Mouse (Mus musculus): ENCODE results near the gene Arhgap32. TPM values are rescaled to one million over a fixed set of nuclear protein-coding genes. Genes with fewer than 3 reads are reported as not detected.

Gene Arhgap32
- polyA plus RNA-seq, 1 experiment, result 1.5 TPM

- Histone ChIP-seq H3K79me2 (ENCODE audit: control insufficient read depth, insufficient read depth) (no peaks in the 10 kb centered on the region), H3ac (ENCODE audit: control insufficient read depth, insufficient read length) (no peak overlapping the region), H3K4me2 (ENCODE audit: low read depth) (no peak overlapping the region), H3K4me3 (no peak overlapping the region), H3K27me3 (ENCODE audit: control insufficient read depth, insufficient read depth, insufficient read length) (no peaks in the 10 kb centered on the region), H3K36me3 (ENCODE audit: control insufficient read depth, insufficient read depth) (no peaks in the 10 kb centered on the region)
- TF ChIP-seq USF1 (IDR thresholded peaks at IDR 0.05; ENCODE audit: low read depth) (no peak), TCF12 (IDR thresholded peaks at IDR 0.05; ENCODE audit: insufficient read depth, poor library complexity, severe bottlenecking) (no peak), REST (IDR thresholded peaks at IDR 0.05; ENCODE audit: insufficient read depth, insufficient read length) (no peak), CEBPB (IDR thresholded peaks at IDR 0.05; ENCODE audit: insufficient read depth, poor library complexity, severe bottlenecking) (no peak), MYOG (IDR thresholded peaks at IDR 0.05; ENCODE audit: control insufficient read depth in 1 of 3, insufficient read depth in 1 of 3, insufficient read length in 2 of 3, low read depth in 2 of 3) (no peak), MYOD1 (IDR thresholded peaks at IDR 0.05; ENCODE audit: control insufficient read depth in 1 of 3, insufficient read length in 2 of 3, low read depth in 2 of 3) (no peak)
Measured at GRCm38 (mm10) chr9:32097123-32097522, 18.8 kb upstream of the Arhgap32 start.

GRCm38 (mm10) chr9:32098425-32099155 lies 17.3 kb upstream of the Arhgap32 start:
- TF ChIP-seq TCF3 (IDR thresholded peaks at IDR 0.05; ENCODE audit: insufficient read length, low read depth), result no peak
- TF ChIP-seq REST (IDR thresholded peaks at IDR 0.05; ENCODE audit: insufficient read depth, insufficient read length), result no peak
- no peak for TF ChIP-seq TCF12 (IDR thresholded peaks at IDR 0.05; ENCODE audit: insufficient read depth, poor library complexity, severe bottlenecking)
- no peak for TF ChIP-seq E2F4 (IDR thresholded peaks at IDR 0.05; ENCODE audit: insufficient read depth)
- TF ChIP-seq POLR2AphosphoS2 (IDR thresholded peaks at IDR 0.05; ENCODE audit: insufficient read length, low read depth), result no peak
- TF ChIP-seq SRF (IDR thresholded peaks at IDR 0.05; ENCODE audit: control insufficient read depth, insufficient read length, low read depth), result no peak
- TF ChIP-seq MAX (IDR thresholded peaks at IDR 0.05; ENCODE audit: low read depth), result no peak
- no peak for TF ChIP-seq CEBPB (IDR thresholded peaks at IDR 0.05; ENCODE audit: insufficient read depth, poor library complexity, severe bottlenecking)
- no peak for TF ChIP-seq MYOD1 (IDR thresholded peaks at IDR 0.05; ENCODE audit: control insufficient read depth in 1 of 3, insufficient read length in 2 of 3, low read depth in 2 of 3)
- TF ChIP-seq USF1 (IDR thresholded peaks at IDR 0.05; ENCODE audit: low read depth), result no peak
- TF ChIP-seq MYOG (IDR thresholded peaks at IDR 0.05; ENCODE audit: control insufficient read depth in 1 of 3, insufficient read depth in 1 of 3, insufficient read length in 2 of 3, low read depth in 2 of 3), result no peak
- TF ChIP-seq POLR2A (IDR thresholded peaks at IDR 0.05; ENCODE audit: insufficient read length, low read depth), result no peak
- Histone ChIP-seq H3K36me3 (ENCODE audit: control insufficient read depth, insufficient read depth) (no peaks in the 10 kb centered on the region), H3K4me2 (ENCODE audit: low read depth) (no peak overlapping the region), H3K4me3 (no peak overlapping the region), H3K79me2 (ENCODE audit: control insufficient read depth, insufficient read depth) (no peaks in the 10 kb centered on the region), H3K27me3 (ENCODE audit: control insufficient read depth, insufficient read depth, insufficient read length) (no peaks in the 10 kb centered on the region), H3ac (ENCODE audit: control insufficient read depth, insufficient read length) (no peak overlapping the region)

GRCm38 (mm10) chr9:32100561-32100960 lies 15.4 kb upstream of the Arhgap32 start:
- Histone ChIP-seq H3K4me2 (ENCODE audit: low read depth) (no peak overlapping the region), H3K4me3 (no peak overlapping the region), H3K79me2 (ENCODE audit: control insufficient read depth, insufficient read depth) (no peaks in the 10 kb centered on the region), H3K36me3 (ENCODE audit: control insufficient read depth, insufficient read depth) (no peaks in the 10 kb centered on the region), H3ac (ENCODE audit: control insufficient read depth, insufficient read length) (no peak overlapping the region), H3K27me3 (ENCODE audit: control insufficient read depth, insufficient read depth, insufficient read length) (no peaks in the 10 kb centered on the region)
- TF ChIP-seq SRF (IDR thresholded peaks at IDR 0.05; ENCODE audit: control insufficient read depth, insufficient read length, low read depth) (no peak), TCF3 (IDR thresholded peaks at IDR 0.05; ENCODE audit: insufficient read length, low read depth) (no peak), E2F4 (IDR thresholded peaks at IDR 0.05; ENCODE audit: insufficient read depth) (no peak)

GRCm38 (mm10) chr9:32101488-32101887 lies 14.4 kb upstream of the Arhgap32 start:
- H3K36me3 ChIP-seq (ENCODE audit: control insufficient read depth, insufficient read depth), result no peaks in the 10 kb centered on the region
- no peak overlapping the region for H3K4me2 ChIP-seq (ENCODE audit: low read depth)
- H3K79me2 ChIP-seq (ENCODE audit: control insufficient read depth, insufficient read depth), result no peaks in the 10 kb centered on the region
- H3ac ChIP-seq (ENCODE audit: control insufficient read depth, insufficient read length), result no peak overlapping the region
- H3K27me3 ChIP-seq (ENCODE audit: control insufficient read depth, insufficient read depth, insufficient read length), result no peaks in the 10 kb centered on the region
- no peak overlapping the region for H3K4me3 ChIP-seq
- TF ChIP-seq TCF12 (IDR thresholded peaks at IDR 0.05; ENCODE audit: insufficient read depth, poor library complexity, severe bottlenecking) (no peak), REST (IDR thresholded peaks at IDR 0.05; ENCODE audit: insufficient read depth, insufficient read length) (no peak), MAX (IDR thresholded peaks at IDR 0.05; ENCODE audit: low read depth) (no peak), POLR2A (IDR thresholded peaks at IDR 0.05; ENCODE audit: insufficient read length, low read depth) (no peak), SRF (IDR thresholded peaks at IDR 0.05; ENCODE audit: control insufficient read depth, insufficient read length, low read depth) (no peak), CEBPB (IDR thresholded peaks at IDR 0.05; ENCODE audit: insufficient read depth, poor library complexity, severe bottlenecking) (no peak), POLR2AphosphoS2 (IDR thresholded peaks at IDR 0.05; ENCODE audit: insufficient read length, low read depth) (no peak), MYOG (IDR thresholded peaks at IDR 0.05; ENCODE audit: control insufficient read depth in 1 of 3, insufficient read depth in 1 of 3, insufficient read length in 2 of 3, low read depth in 2 of 3) (no peak), USF1 (IDR thresholded peaks at IDR 0.05; ENCODE audit: low read depth) (no peak), MYOD1 (IDR thresholded peaks at IDR 0.05; ENCODE audit: control insufficient read depth in 1 of 3, insufficient read length in 2 of 3, low read depth in 2 of 3) (no peak), E2F4 (IDR thresholded peaks at IDR 0.05; ENCODE audit: insufficient read depth) (no peak), TCF3 (IDR thresholded peaks at IDR 0.05; ENCODE audit: insufficient read length, low read depth) (no peak)

- H3K79me2 ChIP-seq (ENCODE audit: control insufficient read depth, insufficient read depth), result no peaks in the 10 kb centered on the region
Measured at GRCm38 (mm10) chr9:32104670-32105069, 11.3 kb upstream of the Arhgap32 start.

More at GRCm38 (mm10) chr9:32104670-32105069, 11.3 kb upstream of the Arhgap32 start:
- Histone ChIP-seq H3K4me3 (no peak overlapping the region), H3K4me2 (ENCODE audit: low read depth) (no peak overlapping the region), H3ac (ENCODE audit: control insufficient read depth, insufficient read length) (no peak overlapping the region), H3K36me3 (ENCODE audit: control insufficient read depth, insufficient read depth) (no peaks in the 10 kb centered on the region), H3K27me3 (ENCODE audit: control insufficient read depth, insufficient read depth, insufficient read length) (no peaks in the 10 kb centered on the region)
- TF ChIP-seq MYOG (IDR thresholded peaks at IDR 0.05; ENCODE audit: control insufficient read depth in 1 of 3, insufficient read depth in 1 of 3, insufficient read length in 2 of 3, low read depth in 2 of 3) (no peak), REST (IDR thresholded peaks at IDR 0.05; ENCODE audit: insufficient read depth, insufficient read length) (no peak), CEBPB (IDR thresholded peaks at IDR 0.05; ENCODE audit: insufficient read depth, poor library complexity, severe bottlenecking) (no peak), E2F4 (IDR thresholded peaks at IDR 0.05; ENCODE audit: insufficient read depth) (no peak), POLR2AphosphoS2 (IDR thresholded peaks at IDR 0.05; ENCODE audit: insufficient read length, low read depth) (no peak), MYOD1 (IDR thresholded peaks at IDR 0.05; ENCODE audit: control insufficient read depth in 1 of 3, insufficient read length in 2 of 3, low read depth in 2 of 3) (no peak), USF1 (IDR thresholded peaks at IDR 0.05; ENCODE audit: low read depth) (no peak), SRF (IDR thresholded peaks at IDR 0.05; ENCODE audit: control insufficient read depth, insufficient read length, low read depth) (no peak), POLR2A (IDR thresholded peaks at IDR 0.05; ENCODE audit: insufficient read length, low read depth) (no peak)
